Mouse (Mus musculus): Measurements from ENCODE around the gene Dcxr.

DNA sequence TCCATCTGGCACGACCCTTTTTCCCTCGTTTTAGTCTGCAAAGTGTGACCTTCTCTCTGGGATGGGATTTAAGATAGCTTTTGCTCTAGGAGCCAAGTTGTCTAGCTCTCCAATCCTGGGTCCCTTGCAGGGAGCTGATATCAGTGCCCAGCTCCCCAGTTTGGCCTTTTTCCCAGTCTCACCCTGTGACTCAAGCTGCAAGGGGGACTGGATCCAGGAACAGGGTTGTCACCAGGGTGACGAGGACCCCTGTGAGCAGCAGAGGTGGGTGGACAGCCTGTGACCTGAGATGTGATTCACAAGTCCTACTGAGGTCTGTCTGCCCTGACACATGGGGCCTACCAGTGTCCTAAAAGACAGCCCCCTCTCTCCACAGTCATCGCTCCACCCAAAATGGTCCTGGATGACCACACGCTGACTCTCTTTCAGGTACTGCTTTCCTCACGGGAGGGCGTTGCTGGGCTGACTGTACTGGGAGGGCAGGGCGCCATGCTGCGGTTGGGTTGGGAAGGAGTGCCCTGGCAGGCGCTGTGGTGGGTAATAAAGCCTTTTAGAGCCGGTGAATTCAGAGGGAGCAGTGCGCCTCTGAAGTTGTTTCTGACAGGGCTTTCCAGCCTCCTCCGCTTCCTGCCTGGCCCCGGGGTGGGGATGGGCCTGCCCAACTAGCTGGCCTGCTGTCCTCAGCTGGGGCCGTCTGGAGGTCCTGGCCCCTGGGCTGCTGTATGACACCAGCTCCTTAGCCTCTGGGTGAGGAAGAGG, 23.2 kb downstream of the Dcxr start:
- TF ChIP-seq POLR2A (IDR thresholded peaks at IDR 0.05; ENCODE audit: borderline replicate concordance, low read depth, low read length) (no peak), CTCF (IDR thresholded peaks at IDR 0.05; ENCODE audit: low read depth, low read length) (no peak)
